Mouse (Mus musculus) liver, embryonic 14.5 days (tissue): Measurements from ENCODE around the gene Dnaic1.

ENCODE experiments used
- CTCF ChIP-seq: IDR thresholded peaks from 2 replicates; pipeline ENCODE4 v1.5.1; 2016; ENCODE audit warnings: antibody characterized with exemption, low read depth, control low read depth
- EP300 ChIP-seq: IDR thresholded peaks from 2 replicates; pipeline ENCODE4 v1.6.1; 2016; ENCODE audit warnings: antibody characterized with exemption, low read depth

GRCm38 (mm10) chr4:41556311-41556953 lies 13.1 kb upstream of the Dnaic1 start:
- TF ChIP-seq CTCF (no peak), EP300 (no peak)
